Mouse (Mus musculus) heart, adult 10 weeks (tissue): ENCODE data around the gene Tigd2. TPM values are rescaled to one million over a fixed set of nuclear protein-coding genes. Genes with fewer than 3 reads are reported as not detected.

Experiments
- polyA plus RNA-seq: library from polyadenylated mRNA; stranded (reverse); fragments of 350-450 nt; fragmentation: Illumina TruSeq; extraction: RNeasy Lipid Tissue Mini Kit (QIAGEN cat#74804); gene quantifications from one replicate; pipeline ENCODE4 v1.2.3, GENCODE M21; 2014; ENCODE audit warnings: low read depth, low replicate concordance

The Tigd2 gene
- polyA plus RNA-seq = 11.7 TPM

DNA sequence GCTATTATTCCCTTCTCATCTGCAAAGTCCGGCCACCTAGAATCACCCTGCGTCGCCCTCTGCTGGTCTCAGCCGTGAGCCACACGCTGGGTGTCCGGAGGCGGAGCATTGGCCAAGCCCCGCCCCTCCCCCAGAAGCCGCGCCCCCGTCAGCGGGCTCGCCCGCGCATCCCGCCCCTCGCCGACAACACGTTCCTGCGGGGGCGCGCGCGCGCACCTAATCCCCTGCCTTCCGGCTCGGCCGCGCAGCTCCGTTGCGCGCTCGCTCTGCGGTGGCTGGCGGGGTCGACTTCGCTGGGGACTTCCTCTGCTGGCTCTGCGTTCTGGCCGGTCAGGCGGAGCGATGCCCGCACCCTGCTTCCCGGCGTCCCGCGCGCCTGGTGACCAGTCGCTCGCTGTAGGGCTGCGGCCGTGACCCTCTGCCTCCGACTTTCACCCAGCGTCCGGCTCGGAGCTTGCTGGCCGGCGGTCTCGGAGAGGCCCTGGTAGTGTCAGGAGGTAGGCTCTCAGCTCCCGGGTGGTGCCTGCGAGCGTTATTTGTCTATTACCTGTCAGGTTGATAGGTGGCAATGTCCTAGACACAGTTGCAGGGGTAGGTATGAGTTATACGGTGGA is at the start of gene Tigd2:
Gene Tigd2 (plus strand): TSS at position 186 of the 614 bp plus-strand sequence.

Other genes with a start within 250 kb of the Tigd2 start
- gene Fam13a, start 184.3 kb upstream of the Tigd2 start, polyA plus RNA-seq = 11.9 TPM
- gene Gprin3, start 217.4 kb downstream of the Tigd2 start, polyA plus RNA-seq = 0.31 TPM